Mouse (Mus musculus) ovary, adult 18-20 months (tissue): ENCODE results near the gene Slc9a4.
"Not testable (repeated sequence)": the region's sequence is repeated elsewhere in the genome, so short reads cannot be mapped to it uniquely, and the experiment has no call there.

Experiments used
- DNase-seq: peaks from one replicate; pipeline ENCODE4 v3.0.0; 2022; ENCODE audit warnings: low spot score, mixed read lengths

Gene Slc9a4

DNA sequence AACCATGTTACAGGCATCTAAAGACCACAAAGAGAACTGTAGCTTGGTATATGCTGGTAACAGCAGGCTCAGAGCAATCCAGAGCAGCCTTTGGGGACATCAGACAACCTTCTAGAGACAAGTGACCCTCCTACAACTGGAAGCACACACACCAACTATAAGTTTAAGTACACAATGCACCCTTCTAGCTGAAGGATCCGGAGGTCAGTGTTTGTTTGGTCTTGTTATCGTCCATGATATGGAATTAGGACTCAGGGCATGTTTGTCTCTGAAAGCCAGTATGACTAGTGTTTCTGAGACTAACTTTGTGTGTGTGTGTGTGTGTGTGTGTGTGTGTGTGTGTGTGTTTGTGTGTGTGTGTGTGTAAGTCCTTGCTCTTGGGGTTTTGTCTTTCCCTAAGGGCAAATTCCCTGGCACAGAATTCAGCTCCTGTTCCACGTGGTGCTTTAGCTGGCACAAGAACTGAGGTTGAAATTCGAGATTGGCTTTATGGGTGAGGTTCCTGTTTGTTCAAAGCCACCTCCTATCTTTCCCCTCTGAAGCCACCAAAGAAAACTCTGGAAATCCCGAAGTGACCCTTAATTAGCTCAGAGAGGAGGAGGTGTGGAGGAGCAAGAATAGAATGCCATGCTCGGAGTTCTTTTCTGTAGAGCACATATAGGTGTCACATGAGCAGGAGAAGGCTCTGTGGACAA is 71.1 kb downstream of the Slc9a4 start:
- no peak for DNase-seq

DNA sequence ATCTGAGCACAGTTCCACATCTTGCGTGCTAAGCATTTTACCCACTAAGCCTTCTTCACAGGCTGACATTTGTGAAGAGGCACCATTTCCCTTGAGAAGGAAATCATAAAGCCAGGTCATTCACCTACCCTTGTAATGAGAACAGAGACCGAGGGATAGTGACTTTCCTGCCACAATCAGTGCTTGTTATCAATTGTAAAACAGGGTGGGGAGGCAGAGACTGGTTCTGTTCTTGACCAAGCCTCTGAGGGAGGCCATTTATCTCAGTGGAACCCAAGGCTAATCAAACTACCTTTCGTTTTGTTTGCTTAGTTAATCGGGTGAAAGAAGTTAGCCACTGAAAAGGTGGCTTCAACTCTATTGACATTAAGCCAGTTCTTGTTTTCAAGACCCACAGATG is 77.2 kb downstream of the Slc9a4 start:
- DNase-seq, result no peak

DNA sequence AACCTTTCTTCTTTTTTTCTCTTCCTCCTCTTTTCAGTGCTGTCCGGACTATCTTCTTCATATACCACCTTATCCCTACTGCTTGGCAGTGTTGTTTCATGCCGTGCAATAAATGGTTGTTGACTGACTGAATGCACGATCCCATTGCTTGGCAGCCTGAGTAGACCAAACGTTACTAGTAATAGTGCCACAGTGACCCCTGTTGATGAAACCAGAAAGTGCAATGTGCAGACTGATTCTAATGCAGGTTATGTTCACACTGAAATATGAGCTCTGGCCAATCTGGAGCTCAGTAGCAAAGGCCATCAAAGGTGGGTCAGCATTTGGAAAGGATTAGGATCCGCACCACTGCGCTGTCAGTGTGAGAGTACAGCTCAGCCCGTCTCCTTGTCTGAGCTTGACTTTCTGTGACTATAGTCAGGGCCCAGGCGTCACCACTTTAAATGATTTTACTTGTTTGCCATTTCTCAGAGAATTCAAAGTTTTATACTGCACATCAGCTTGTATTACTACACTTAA is 78.2 kb downstream of the Slc9a4 start:
- no peak for DNase-seq

DNA sequence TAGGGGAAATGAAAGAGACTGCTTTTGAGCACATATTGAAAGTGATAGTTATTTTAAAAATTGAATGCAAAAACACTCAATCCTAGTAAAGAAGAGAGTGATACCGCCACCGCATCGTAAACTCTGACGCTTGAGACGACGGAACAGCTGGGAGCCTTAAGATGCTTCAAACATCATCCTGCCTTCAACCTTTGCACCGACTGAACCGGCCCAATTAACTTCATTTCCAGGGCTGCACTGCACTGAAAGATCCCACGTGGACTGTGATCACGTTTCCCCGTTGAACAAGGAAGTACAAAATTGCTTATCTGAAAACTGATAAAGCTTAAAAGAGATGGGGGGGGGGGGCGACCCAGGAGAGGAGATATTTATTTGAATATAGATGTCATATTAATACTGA is 79.1 kb downstream of the Slc9a4 start:
- no peak for DNase-seq

DNA sequence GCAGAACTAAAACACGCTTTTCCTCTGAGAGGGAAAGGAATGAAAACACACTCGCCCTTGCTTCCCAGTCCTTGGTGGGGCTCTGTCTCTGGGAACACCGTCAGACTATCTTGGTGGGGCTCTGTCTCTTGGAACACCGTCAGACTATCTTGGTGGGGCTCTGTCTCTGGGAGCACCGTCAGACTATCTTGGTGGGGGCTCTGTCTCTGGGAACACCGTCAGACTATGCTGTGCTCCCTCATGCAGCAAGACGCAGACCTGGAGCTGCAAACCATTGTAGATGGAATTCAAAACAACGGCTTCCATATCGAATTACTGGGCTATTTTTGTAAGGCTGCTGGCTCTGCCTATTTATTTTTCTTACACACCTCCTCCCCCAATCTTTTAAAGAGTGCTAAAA is 79.6 kb downstream of the Slc9a4 start:
- DNase-seq, result no peak

DNA sequence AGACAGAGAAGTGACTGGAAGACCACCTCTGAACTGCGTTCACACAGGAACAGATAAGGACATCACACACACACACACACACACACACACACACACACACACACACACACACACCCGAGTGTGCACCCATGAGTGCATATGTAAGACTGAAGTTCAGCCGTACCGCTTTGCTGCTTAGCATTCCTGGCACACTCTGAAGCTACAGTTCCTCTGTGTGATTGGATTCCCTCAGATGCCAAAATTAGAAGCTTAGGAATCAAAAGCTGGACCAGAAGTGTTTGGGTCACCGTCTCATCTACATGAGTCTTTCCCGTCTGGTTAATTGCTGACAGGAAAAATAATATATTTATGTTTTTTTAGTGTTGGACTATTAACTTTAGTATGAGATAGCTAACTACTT is 81.0 kb downstream of the Slc9a4 start:
- DNase-seq, result no peak

DNA sequence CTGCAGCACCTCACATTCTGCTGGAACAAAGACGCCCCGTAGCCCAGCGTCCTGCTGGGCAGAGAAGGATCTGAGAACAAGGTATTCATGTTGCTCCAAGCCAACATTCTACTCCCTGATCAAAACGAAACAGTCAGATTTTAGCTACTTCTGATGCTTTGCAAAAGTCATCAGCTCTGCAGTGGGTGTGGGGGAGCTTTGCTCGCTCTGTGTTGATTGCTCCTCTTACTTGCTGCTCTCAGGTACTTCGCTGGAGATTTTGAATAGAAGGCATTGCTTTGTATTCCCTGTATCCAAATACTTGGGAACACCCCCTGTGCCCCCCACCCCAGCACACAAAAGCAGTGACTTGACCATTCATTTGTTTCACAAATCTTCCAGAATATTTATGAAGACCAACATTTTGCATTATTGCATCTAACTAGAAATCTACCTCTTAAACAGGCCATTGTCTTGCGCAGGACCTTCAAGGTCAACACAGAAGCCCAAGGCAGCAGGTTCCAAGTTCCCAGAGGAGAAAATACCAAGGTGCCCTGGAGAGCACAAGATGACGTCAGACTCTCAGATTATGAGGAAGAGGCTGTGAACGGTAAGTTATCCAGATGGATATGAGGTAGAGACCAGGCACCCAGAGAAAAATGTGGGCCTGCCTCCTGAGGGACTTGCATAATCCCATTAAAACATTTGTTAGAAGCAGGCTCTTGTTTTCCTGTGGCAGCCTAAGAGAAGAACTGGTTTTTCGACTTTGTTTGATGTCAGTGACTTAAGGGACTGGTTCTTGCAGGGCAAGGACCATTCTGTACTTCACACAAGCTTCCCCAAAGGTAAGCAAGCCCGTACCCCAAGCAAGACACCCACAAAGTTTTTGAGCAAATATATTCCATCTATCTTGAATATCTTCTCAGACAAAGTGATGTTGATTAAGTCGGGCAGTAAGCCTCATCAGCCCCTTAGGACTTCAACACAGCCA is 85.8 kb downstream of the Slc9a4 start:
- no peak for DNase-seq

DNA sequence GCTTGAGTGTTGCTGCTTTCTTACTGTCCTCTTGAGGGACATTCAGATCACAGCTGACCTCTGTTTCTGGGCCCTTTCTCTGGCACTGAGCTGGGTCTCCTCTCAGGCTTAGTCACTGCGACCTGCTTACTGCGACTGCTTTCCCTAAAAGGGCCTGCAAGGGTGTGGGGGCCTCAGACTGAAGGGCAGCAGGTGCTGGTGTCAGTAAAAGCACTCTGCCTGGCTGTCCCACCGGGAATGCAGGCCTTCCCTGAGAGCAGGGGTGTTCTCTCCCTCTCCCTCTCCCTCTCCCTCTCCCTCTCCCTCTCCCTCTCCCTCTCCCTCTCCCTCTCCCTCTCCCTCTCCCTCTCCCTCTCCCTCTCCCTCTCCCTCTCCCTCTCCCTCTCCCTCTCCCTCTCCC is 87.6 kb downstream of the Slc9a4 start:
- DNase-seq, result not testable (repeated sequence)

DNA sequence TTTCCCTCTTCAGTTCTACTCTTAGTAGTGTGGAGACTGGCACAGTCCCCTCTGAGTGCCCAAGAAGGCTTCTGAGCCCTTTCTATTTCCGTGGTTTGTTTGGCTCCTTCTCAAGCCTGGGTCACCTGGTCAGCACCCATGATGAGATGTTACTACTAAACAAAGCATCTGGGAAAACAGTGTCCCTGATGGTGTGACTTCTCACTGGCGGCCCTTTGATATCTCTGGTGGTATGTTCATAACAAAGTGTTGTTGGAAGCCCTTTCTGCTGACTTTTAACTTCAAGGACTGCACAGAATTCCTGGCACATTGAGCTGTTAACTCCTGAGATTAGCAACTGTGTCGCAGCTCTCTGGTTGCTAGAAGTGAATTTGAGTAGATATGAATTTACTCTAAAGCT is 90.1 kb downstream of the Slc9a4 start:
- DNase-seq, result no peak

DNA sequence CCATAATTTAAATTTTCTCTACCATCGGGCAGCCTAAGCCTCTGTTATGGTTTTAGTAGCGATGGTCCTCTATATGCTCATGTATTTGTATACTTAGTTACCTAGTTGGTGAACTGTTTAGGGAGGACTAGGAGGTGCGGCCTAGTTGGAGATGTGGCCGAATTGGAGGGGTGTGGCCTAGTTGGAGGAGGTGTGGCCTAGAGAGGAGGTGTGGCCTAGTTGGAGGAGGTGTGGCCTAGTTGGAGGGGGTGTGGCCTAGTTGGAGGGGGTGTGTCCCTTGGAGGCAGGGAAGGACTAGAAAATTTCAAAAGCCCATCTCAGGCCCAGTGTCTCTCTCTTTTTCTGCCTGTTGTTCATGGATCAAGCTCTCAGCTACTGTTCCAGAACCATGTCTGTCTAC is 91.6 kb downstream of the Slc9a4 start:
- DNase-seq, result no peak

DNA sequence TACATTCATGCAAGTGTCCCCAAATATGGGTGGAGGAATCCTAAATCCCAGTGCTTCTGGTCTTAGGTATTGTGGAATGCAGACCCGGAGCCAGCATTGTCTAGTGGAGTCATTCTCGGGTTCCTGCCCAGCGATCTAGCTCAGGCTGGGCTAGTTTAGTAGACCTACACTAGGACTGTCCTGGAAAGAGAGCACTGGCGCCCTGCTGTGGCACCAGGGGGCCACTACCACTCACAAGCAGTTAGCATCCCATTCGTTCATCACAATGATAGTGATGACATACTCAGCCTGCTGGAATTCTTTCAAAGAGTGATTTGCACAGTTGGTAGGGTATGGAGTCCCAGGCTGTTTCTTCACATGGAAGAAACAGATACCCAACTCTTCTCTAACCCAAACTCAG is 97.4 kb downstream of the Slc9a4 start:
- DNase-seq, result no peak
